Mouse (Mus musculus): Measurements from ENCODE around the gene Adcy1.

GRCm38 (mm10) chr11:7164416-7164815 lies 101.1 kb downstream of the Adcy1 start:
- TF ChIP-seq CTCF (IDR thresholded peaks at IDR 0.05) (no peak), POLR2A (IDR thresholded peaks at IDR 0.05; ENCODE audit: insufficient read depth, low read depth, low read length) (no peak)

Data from heart, adult 2 months (tissue).